Mouse (Mus musculus): ENCODE results near the gene Lgals7. TPM values are rescaled to one million over a fixed set of nuclear protein-coding genes. Genes with fewer than 3 reads are reported as not detected.

The Lgals7 gene
- not detected for polyA plus RNA-seq (2014; fragmentation: Illumina TruSeq; extraction: RNeasy Lipid Tissue Mini Kit (QIAGEN cat#74804); ENCODE audit: low read depth, low replicate concordance)

GRCm38 (mm10) chr7:28863540-28863939 is at the start of gene Lgals7:
TSS of gene Lgals7 (plus strand) at chr7:28863853.

GRCm38 (mm10) chr7:28824941-28825685 is 38.5 kb upstream of the Lgals7 start, which contains the start of gene Ech1:
TSS of gene Ech1 (plus strand) at chr7:28825217.

GRCm38 (mm10) chr7:28833723-28834347 is 29.8 kb upstream of the Lgals7 start, which contains the start of gene Lgals4:
TSS of gene Lgals4 (plus strand) at chr7:28833854.

GRCm38 (mm10) chr7:28881199-28881598 is 17.5 kb downstream of the Lgals7 start, which contains the start of gene Capn12:
TSS of gene Capn12 (plus strand) at chr7:28881422.

Other genes starting within 250 kb of the Lgals7 start
- gene Acp7, start 232.5 kb upstream of the Lgals7 start, polyA plus RNA-seq (2014; fragmentation: Illumina TruSeq; extraction: RNeasy Lipid Tissue Mini Kit (QIAGEN cat#74804); ENCODE audit: low read depth, low replicate concordance) = not detected
- 0.29 TPM for gene Fbxo27, start 171.0 kb upstream of the Lgals7 start, polyA plus RNA-seq (2014; fragmentation: Illumina TruSeq; extraction: RNeasy Lipid Tissue Mini Kit (QIAGEN cat#74804); ENCODE audit: low read depth, low replicate concordance)
- gene Fbxo17, start 147.0 kb upstream of the Lgals7 start, polyA plus RNA-seq (2014; fragmentation: Illumina TruSeq; extraction: RNeasy Lipid Tissue Mini Kit (QIAGEN cat#74804); ENCODE audit: low read depth, low replicate concordance) = 0.64 TPM
- 35.0 TPM for gene Mrps12, start 122.0 kb upstream of the Lgals7 start, polyA plus RNA-seq (2014; fragmentation: Illumina TruSeq; extraction: RNeasy Lipid Tissue Mini Kit (QIAGEN cat#74804); ENCODE audit: low read depth, low replicate concordance)
- 0.29 TPM for gene Sars2, start 121.9 kb upstream of the Lgals7 start, polyA plus RNA-seq (2014; fragmentation: Illumina TruSeq; extraction: RNeasy Lipid Tissue Mini Kit (QIAGEN cat#74804); ENCODE audit: low read depth, low replicate concordance)
- not detected for gene Ccer2, start 107.7 kb upstream of the Lgals7 start, polyA plus RNA-seq (2014; fragmentation: Illumina TruSeq; extraction: RNeasy Lipid Tissue Mini Kit (QIAGEN cat#74804); ENCODE audit: low read depth, low replicate concordance)
- gene Sirt2, start 97.1 kb upstream of the Lgals7 start, polyA plus RNA-seq (2014; fragmentation: Illumina TruSeq; extraction: RNeasy Lipid Tissue Mini Kit (QIAGEN cat#74804); ENCODE audit: low read depth, low replicate concordance) = 19.5 TPM
- gene Nfkbib, start 96.3 kb upstream of the Lgals7 start, polyA plus RNA-seq (2014; fragmentation: Illumina TruSeq; extraction: RNeasy Lipid Tissue Mini Kit (QIAGEN cat#74804); ENCODE audit: low read depth, low replicate concordance) = 0.47 TPM
- 0.87 TPM for gene Rinl, start 74.9 kb upstream of the Lgals7 start, polyA plus RNA-seq (2014; fragmentation: Illumina TruSeq; extraction: RNeasy Lipid Tissue Mini Kit (QIAGEN cat#74804); ENCODE audit: low read depth, low replicate concordance)
- gene Hnrnpl, start 55.3 kb upstream of the Lgals7 start, polyA plus RNA-seq (2014; fragmentation: Illumina TruSeq; extraction: RNeasy Lipid Tissue Mini Kit (QIAGEN cat#74804); ENCODE audit: low read depth, low replicate concordance) = 312 TPM
- 31.1 TPM for gene Ech1, start 38.6 kb upstream of the Lgals7 start, polyA plus RNA-seq (2014; fragmentation: Illumina TruSeq; extraction: RNeasy Lipid Tissue Mini Kit (QIAGEN cat#74804); ENCODE audit: low read depth, low replicate concordance)
- gene Lgals4, start 30.0 kb upstream of the Lgals7 start, polyA plus RNA-seq (2014; fragmentation: Illumina TruSeq; extraction: RNeasy Lipid Tissue Mini Kit (QIAGEN cat#74804); ENCODE audit: low read depth, low replicate concordance) = 2.7 TPM
- not detected for gene Capn12, start 17.6 kb downstream of the Lgals7 start, polyA plus RNA-seq (2014; fragmentation: Illumina TruSeq; extraction: RNeasy Lipid Tissue Mini Kit (QIAGEN cat#74804); ENCODE audit: low read depth, low replicate concordance)
- gene Actn4, start 98.5 kb downstream of the Lgals7 start, polyA plus RNA-seq (2014; fragmentation: Illumina TruSeq; extraction: RNeasy Lipid Tissue Mini Kit (QIAGEN cat#74804); ENCODE audit: low read depth, low replicate concordance) = 31.7 TPM
- 8.5 TPM for gene Eif3k, start 118.0 kb downstream of the Lgals7 start, polyA plus RNA-seq (2014; fragmentation: Illumina TruSeq; extraction: RNeasy Lipid Tissue Mini Kit (QIAGEN cat#74804); ENCODE audit: low read depth, low replicate concordance)
- gene Map4k1, start 118.2 kb downstream of the Lgals7 start, polyA plus RNA-seq (2014; fragmentation: Illumina TruSeq; extraction: RNeasy Lipid Tissue Mini Kit (QIAGEN cat#74804); ENCODE audit: low read depth, low replicate concordance) = not detected

Data from adrenal gland, adult 10 weeks (tissue).